Mouse (Mus musculus): ENCODE measurements around the gene Macrod2. TPM values are rescaled to one million over a fixed set of nuclear protein-coding genes. Genes with fewer than 3 reads are reported as not detected.

The Macrod2 gene
- polyA plus RNA-seq, 1 experiment from 2014 or later = 40.0 TPM

- no peak overlapping the region for H3K4me3 ChIP-seq (replicated peaks)
- H3K27ac ChIP-seq = peak overlapping the region; percentile 27; the same call in 1 of the 2 replicates
- no peaks in the 10 kb centered on the region for H3K36me3 ChIP-seq
- H3K9ac ChIP-seq = no peak overlapping the region
- H3K9me3 ChIP-seq = no peaks in the 10 kb centered on the region
- H3K27me3 ChIP-seq (replicated peaks) = no peaks in the 10 kb centered on the region
- H3K4me2 ChIP-seq (replicated peaks) = 0 out of 2 replicates have a peak overlapping the region, but pooled peaks have one; percentile 3
- ATAC-seq = peak; percentile 80
- WGBS = 39% methylated on average over 7 of the region's 7 CpGs
- H3K4me1 ChIP-seq (replicated peaks) = 0 out of 2 replicates have a peak, but pooled peaks cover 8% of the 10 kb centered on the region
Measured at GRCm38 (mm10) chr2:141286110-141286747, 891.1 kb downstream of the Macrod2 start.

- no peaks in the 10 kb centered on the region for H3K27me3 ChIP-seq (replicated peaks)
- no peak overlapping the region for H3K4me3 ChIP-seq (replicated peaks)
- no peak for ATAC-seq
- H3K27ac ChIP-seq = peak overlapping the region; percentile 60; the same call in 1 of the 2 replicates
- H3K4me1 ChIP-seq (replicated peaks) = 0 out of 2 replicates have a peak, but pooled peaks cover 8% of the 10 kb centered on the region
- H3K9ac ChIP-seq = no peak overlapping the region
- H3K36me3 ChIP-seq = no peaks in the 10 kb centered on the region
- H3K4me2 ChIP-seq (replicated peaks) = no peak overlapping the region
- H3K9me3 ChIP-seq = no peaks in the 10 kb centered on the region
- 33% methylated on average over 7 of the region's 7 CpGs for WGBS
Measured at GRCm38 (mm10) chr2:141288494-141288893, 893.4 kb downstream of the Macrod2 start.

GRCm38 (mm10) chr2:141289059-141289713 is 894.1 kb downstream of the Macrod2 start:
- no peak overlapping the region for H3K4me3 ChIP-seq (replicated peaks)
- no peaks in the 10 kb centered on the region for H3K27me3 ChIP-seq (replicated peaks)
- H3K4me2 ChIP-seq (replicated peaks) = no peak overlapping the region
- H3K36me3 ChIP-seq = no peaks in the 10 kb centered on the region
- 0 out of 2 replicates have a peak, but pooled peaks cover 8% of the 10 kb centered on the region for H3K4me1 ChIP-seq (replicated peaks)
- H3K27ac ChIP-seq = peak overlapping the region; percentile 60
- no peaks in the 10 kb centered on the region for H3K9me3 ChIP-seq
- no peak overlapping the region for H3K9ac ChIP-seq
- peak; percentile 93 for ATAC-seq
- 29% methylated on average over 2 of the region's 2 CpGs for WGBS

GRCm38 (mm10) chr2:141292847-141293246 is 897.7 kb downstream of the Macrod2 start:
- Histone ChIP-seq H3K9ac (no peak overlapping the region), H3K27ac (no peak overlapping the region), H3K27me3 (replicated peaks) (no peaks in the 10 kb centered on the region), H3K36me3 (no peaks in the 10 kb centered on the region), H3K4me2 (replicated peaks) (no peak overlapping the region), H3K9me3 (no peaks in the 10 kb centered on the region), H3K4me3 (replicated peaks) (no peak overlapping the region), H3K4me1 (replicated peaks) (0 out of 2 replicates have a peak, but pooled peaks cover 8% of the 10 kb centered on the region)
- no peak for ATAC-seq
- WGBS = 40% methylated on average over 3 of the region's 3 CpGs

- ATAC-seq = no peak
- Histone ChIP-seq H3K27me3 (replicated peaks) (no peaks in the 10 kb centered on the region), H3K9me3 (no peaks in the 10 kb centered on the region), H3K9ac (no peak overlapping the region), H3K4me3 (replicated peaks) (no peak overlapping the region), H3K36me3 (no peaks in the 10 kb centered on the region), H3K27ac (no peak overlapping the region), H3K4me2 (replicated peaks) (no peak overlapping the region), H3K4me1 (replicated peaks) (no peaks in the 10 kb centered on the region)
- 58% methylated on average over 6 of the region's 6 CpGs for WGBS
Measured at GRCm38 (mm10) chr2:141299168-141299567, 904.1 kb downstream of the Macrod2 start.

- no peaks in the 10 kb centered on the region for H3K9me3 ChIP-seq
- H3K4me3 ChIP-seq (replicated peaks) = no peak overlapping the region
- no peak overlapping the region for H3K27ac ChIP-seq
- no peaks in the 10 kb centered on the region for H3K27me3 ChIP-seq (replicated peaks)
- no peaks in the 10 kb centered on the region for H3K4me1 ChIP-seq (replicated peaks)
- no peaks in the 10 kb centered on the region for H3K36me3 ChIP-seq
- no peak for ATAC-seq
- H3K9ac ChIP-seq = no peak overlapping the region
- WGBS = 93% methylated on average over 2 of the region's 2 CpGs
- no peak overlapping the region for H3K4me2 ChIP-seq (replicated peaks)
Measured at GRCm38 (mm10) chr2:141301030-141301429, 905.9 kb downstream of the Macrod2 start.

GRCm38 (mm10) chr2:141308406-141308805 is 913.3 kb downstream of the Macrod2 start:
- Histone ChIP-seq H3K4me2 (replicated peaks) (no peak overlapping the region), H3K4me1 (replicated peaks) (no peaks in the 10 kb centered on the region), H3K9ac (no peak overlapping the region), H3K9me3 (no peaks in the 10 kb centered on the region), H3K27ac (no peak overlapping the region), H3K36me3 (no peaks in the 10 kb centered on the region), H3K4me3 (replicated peaks) (no peak overlapping the region), H3K27me3 (replicated peaks) (no peaks in the 10 kb centered on the region)
- ATAC-seq = no peak
- 84% methylated on average over 3 of the region's 3 CpGs for WGBS

GRCm38 (mm10) chr2:141312136-141312948 is 917.2 kb downstream of the Macrod2 start:
- ATAC-seq = no peak
- Histone ChIP-seq H3K9me3 (no peaks in the 10 kb centered on the region), H3K27me3 (replicated peaks) (no peaks in the 10 kb centered on the region), H3K27ac (no peak overlapping the region), H3K4me1 (replicated peaks) (no peaks in the 10 kb centered on the region), H3K4me3 (replicated peaks) (no peak overlapping the region), H3K36me3 (no peaks in the 10 kb centered on the region), H3K4me2 (replicated peaks) (no peak overlapping the region), H3K9ac (no peak overlapping the region)
- 76% methylated on average over 10 of the region's 10 CpGs for WGBS

- ATAC-seq = no peak
- Histone ChIP-seq H3K4me1 (replicated peaks) (no peaks in the 10 kb centered on the region), H3K36me3 (no peaks in the 10 kb centered on the region), H3K9ac (no peak overlapping the region), H3K9me3 (no peaks in the 10 kb centered on the region), H3K27ac (no peak overlapping the region), H3K4me2 (replicated peaks) (no peak overlapping the region), H3K27me3 (replicated peaks) (no peaks in the 10 kb centered on the region), H3K4me3 (replicated peaks) (no peak overlapping the region)
- 93% methylated on average over 3 of the region's 3 CpGs for WGBS
Measured at GRCm38 (mm10) chr2:141315349-141315748, 920.2 kb downstream of the Macrod2 start.

GRCm38 (mm10) chr2:141323956-141324460 is 928.9 kb downstream of the Macrod2 start:
- 87% methylated on average over 7 of the region's 7 CpGs for WGBS
- Histone ChIP-seq H3K36me3 (no peaks in the 10 kb centered on the region), H3K27ac (no peak overlapping the region), H3K4me3 (replicated peaks) (no peak overlapping the region), H3K4me2 (replicated peaks) (no peak overlapping the region), H3K4me1 (replicated peaks) (no peaks in the 10 kb centered on the region), H3K9me3 (no peaks in the 10 kb centered on the region), H3K9ac (no peak overlapping the region), H3K27me3 (replicated peaks) (no peaks in the 10 kb centered on the region)
- no peak for ATAC-seq

GRCm38 (mm10) chr2:141327296-141327695 is 932.2 kb downstream of the Macrod2 start:
- Histone ChIP-seq H3K36me3 (no peaks in the 10 kb centered on the region), H3K4me3 (replicated peaks) (no peak overlapping the region), H3K27me3 (replicated peaks) (no peaks in the 10 kb centered on the region), H3K9me3 (no peaks in the 10 kb centered on the region), H3K27ac (no peak overlapping the region), H3K4me1 (replicated peaks) (no peaks in the 10 kb centered on the region), H3K9ac (no peak overlapping the region), H3K4me2 (replicated peaks) (no peak overlapping the region)
- WGBS = 45% methylated on average over 6 of the region's 6 CpGs
- no peak for ATAC-seq

GRCm38 (mm10) chr2:141337708-141338107 is 942.6 kb downstream of the Macrod2 start:
- no peak for ATAC-seq
- H3K9me3 ChIP-seq = no peaks in the 10 kb centered on the region
- no peaks in the 10 kb centered on the region for H3K4me1 ChIP-seq (replicated peaks)
- H3K9ac ChIP-seq = no peak overlapping the region
- H3K4me2 ChIP-seq (replicated peaks) = no peak overlapping the region
- H3K4me3 ChIP-seq (replicated peaks) = no peak overlapping the region
- 59% methylated on average over 3 of the region's 3 CpGs for WGBS
- no peak overlapping the region for H3K27ac ChIP-seq
- no peaks in the 10 kb centered on the region for H3K36me3 ChIP-seq
- no peaks in the 10 kb centered on the region for H3K27me3 ChIP-seq (replicated peaks)

Data from intestine, embryonic 15.5 days (tissue).